Mouse (Mus musculus) CH12.LX (cell line): ENCODE data around the gene Tubb1. TPM values are rescaled to one million over a fixed set of nuclear protein-coding genes. Genes with fewer than 3 reads are reported as not detected.
A peak's percentile ranks its signal among the peaks of the same experiment; 100 is the strongest.

ENCODE experiments used
- DNase-seq: peaks from one replicate; pipeline ENCODE4 v3.0.0-alpha.2; 2013; ENCODE audit errors: extremely low read depth
- H3K27ac ChIP-seq: 2 replicates; pipeline ENCODE4 v1.5.1; 2012; ENCODE audit warnings: low read depth, mild to moderate bottlenecking, control low read depth, moderate library complexity; ENCODE audit not compliant: insufficient read depth
- H3K27me3 ChIP-seq: replicated peaks from 2 replicates; pipeline ENCODE3; 2012; ENCODE audit warnings: inconsistent platforms
- H3K36me3 ChIP-seq, 2 experiments: replicated peaks in 1 of 2; 2 replicates each; pipeline versions ENCODE3 to v1.6.1; 2012; ENCODE audit warnings: inconsistent platforms in 1 of 2, low read length in 1 of 2, mild to moderate bottlenecking in 1 of 2, mixed read lengths in 1 of 2, moderate library complexity in 1 of 2; ENCODE audit not compliant: control insufficient read depth in 1 of 2, insufficient read depth in 1 of 2
- H3K4me1 ChIP-seq, 2 experiments: 2 replicates each; pipeline ENCODE4 v1.6.1; 2012; ENCODE audit warnings: inconsistent platforms in 1 of 2, moderate library complexity in 1 of 2; ENCODE audit not compliant: insufficient read depth in 2 of 2, control insufficient read depth in 1 of 2
- H3K4me2 ChIP-seq: 2 replicates; pipeline ENCODE4 v1.6.1; 2012; ENCODE audit warnings: low read depth, mild to moderate bottlenecking, control low read depth; ENCODE audit not compliant: poor library complexity, insufficient read depth, severe bottlenecking
- H3K4me3 ChIP-seq, 3 experiments: fragments of 150-350 bp in 1 of 3; sonication (generic) in 1 of 3; replicated peaks in 1 of 3; 2 replicates each; pipeline versions ENCODE3 to v1.5.1; 2011 to 2012; ENCODE audit warnings: low read depth in 2 of 3, low read length in 2 of 3, mild to moderate bottlenecking in 2 of 3, moderate library complexity in 2 of 3, control low read depth in 1 of 3, improper control_type of control experiment in 1 of 3, inconsistent platforms in 1 of 3, mixed read lengths in 1 of 3; ENCODE audit not compliant: poor library complexity in 1 of 3
- H3K79me2 ChIP-seq: replicated peaks from 2 replicates; pipeline ENCODE4 v1.6.1; 2012; ENCODE audit warnings: mild to moderate bottlenecking, moderate library complexity; ENCODE audit not compliant: control insufficient read depth, poor library complexity, insufficient read depth, severe bottlenecking; ENCODE audit errors: extremely low read depth
- H3K9ac ChIP-seq: 2 replicates; pipeline ENCODE4 v1.6.1; 2012; ENCODE audit warnings: low read depth, mild to moderate bottlenecking, control low read depth, moderate library complexity; ENCODE audit not compliant: insufficient read depth
- H3K9me3 ChIP-seq: replicated peaks from 2 replicates; pipeline ENCODE3; 2012; ENCODE audit warnings: low read length, inconsistent platforms, mixed read lengths
- CHD2 ChIP-seq: IDR thresholded peaks from 2 replicates; pipeline ENCODE4 v1.6.1; 2011; ENCODE audit warnings: low read length, improper control_type of control experiment
- E2F4 ChIP-seq: IDR thresholded peaks from 2 replicates; pipeline ENCODE4 v1.6.1; 2011; ENCODE audit warnings: low read depth, low read length, improper control_type of control experiment; ENCODE audit not compliant: insufficient replicate concordance
- ELF1 ChIP-seq: IDR thresholded peaks from 2 replicates; pipeline ENCODE4 v1.6.1; 2014; ENCODE audit warnings: low read depth, mild to moderate bottlenecking, inconsistent platforms, low read length, improper control_type of control experiment
- GABPA ChIP-seq: IDR thresholded peaks from 2 replicates; pipeline ENCODE4 v1.6.1; 2012; ENCODE audit warnings: low read depth, low read length, improper control_type of control experiment, inconsistent platforms; ENCODE audit not compliant: insufficient replicate concordance
- HCFC1 ChIP-seq: IDR thresholded peaks from 2 replicates; pipeline ENCODE4 v1.6.1; 2012; ENCODE audit warnings: low read depth, mild to moderate bottlenecking, inconsistent platforms, low read length, improper control_type of control experiment
- JUN ChIP-seq: IDR thresholded peaks from 2 replicates; pipeline ENCODE4 v1.6.1; 2011; ENCODE audit warnings: low read depth, mild to moderate bottlenecking, low read length, improper control_type of control experiment, moderate library complexity; ENCODE audit not compliant: insufficient read depth
- KAT2A ChIP-seq: IDR thresholded peaks from 2 replicates; pipeline ENCODE4 v1.6.1; 2012; ENCODE audit warnings: low read length, improper control_type of control experiment, inconsistent platforms; ENCODE audit not compliant: insufficient replicate concordance
- MAX ChIP-seq: IDR thresholded peaks from 2 replicates; pipeline ENCODE4 v1.6.1; 2011; ENCODE audit warnings: low read length, improper control_type of control experiment
- MXI1 ChIP-seq: IDR thresholded peaks from 2 replicates; pipeline ENCODE4 v1.6.1; 2011; ENCODE audit warnings: mild to moderate bottlenecking, low read depth, low read length, improper control_type of control experiment
- MYC ChIP-seq: IDR thresholded peaks from 2 replicates; pipeline ENCODE4 v1.6.1; 2011; ENCODE audit warnings: low read depth, mild to moderate bottlenecking, improper control_type of control experiment, low read length
- NELFE ChIP-seq: IDR thresholded peaks from 2 replicates; pipeline ENCODE4 v1.6.1; 2011; ENCODE audit warnings: low read depth, low read length, improper control_type of control experiment
- NRF1 ChIP-seq: IDR thresholded peaks from 2 replicates; pipeline ENCODE4 v1.6.1; 2014; ENCODE audit warnings: low read depth, mild to moderate bottlenecking, inconsistent platforms, low read length, improper control_type of control experiment, moderate library complexity
- PAX5 ChIP-seq: IDR thresholded peaks from 2 replicates; pipeline ENCODE4 v1.6.1; 2012; ENCODE audit warnings: low read length, inconsistent platforms, mixed read lengths
- POLR2A ChIP-seq: IDR thresholded peaks from 2 replicates; pipeline ENCODE4 v1.6.1; 2011; ENCODE audit warnings: low read depth, mild to moderate bottlenecking, improper control_type of control experiment, low read length
- POLR2AphosphoS2 ChIP-seq: IDR thresholded peaks from 2 replicates; pipeline ENCODE4 v1.6.1; 2011; ENCODE audit warnings: low read depth, low read length, improper control_type of control experiment
- RCOR1 ChIP-seq: conservative IDR thresholded peaks from 2 replicates; pipeline ENCODE4 v1.6.1; 2012; ENCODE audit warnings: low read depth, mild to moderate bottlenecking, inconsistent platforms, low read length, improper control_type of control experiment
- TCF12 ChIP-seq: IDR thresholded peaks from 2 replicates; pipeline ENCODE4 v1.6.1; 2014; ENCODE audit warnings: low read depth, mild to moderate bottlenecking, inconsistent platforms, low read length, improper control_type of control experiment
- UBTF ChIP-seq: IDR thresholded peaks from 2 replicates; pipeline ENCODE4 v1.6.1; 2012; ENCODE audit warnings: low read depth, mild to moderate bottlenecking, inconsistent platforms, low read length, improper control_type of control experiment, moderate library complexity
- USF1 ChIP-seq: IDR thresholded peaks from 2 replicates; pipeline ENCODE4 v1.6.1; 2014; ENCODE audit warnings: low read depth, mild to moderate bottlenecking, inconsistent platforms, low read length, improper control_type of control experiment
- USF2 ChIP-seq: conservative IDR thresholded peaks from 2 replicates; pipeline ENCODE4 v1.6.1; 2011; ENCODE audit warnings: low read depth, low read length, improper control_type of control experiment
- ZMIZ1 ChIP-seq: IDR thresholded peaks from 2 replicates; pipeline ENCODE4 v1.6.1; 2012; ENCODE audit warnings: low read depth, mild to moderate bottlenecking, inconsistent platforms, low read length, improper control_type of control experiment
- ZNF384 ChIP-seq: IDR thresholded peaks from 2 replicates; pipeline ENCODE4 v1.6.1; 2012; ENCODE audit warnings: low read depth, low read length, improper control_type of control experiment, inconsistent platforms
- dilution Hi-C: fragments of 300-500 bp; cut with MboI; formaldehyde crosslinking; loops from 2 replicates; pipeline ENCODE4 v1.14.3; 2020; ENCODE audit warnings: low sequenced_read_pairs; ENCODE audit not compliant: extremely low pct_unique_long_range_greater_than_20kb, extremely low pct_ligation_motif_present
- in situ Hi-C: fragments of 300-500 bp; cut with MboI; formaldehyde crosslinking; loops from 3 replicates; pipeline ENCODE4 v1.14.3; 2019; ENCODE audit warnings: low sequenced_read_pairs, low pct_ligation_motif_present, low pct_unique_long_range_greater_than_20kb, mixed read lengths
- polyA plus RNA-seq: library from polyadenylated mRNA; unstranded; fragments of >175 nt; gene quantifications from 2 replicates; pipeline ENCODE4 v1.2.1, GENCODE M21; 2012; ENCODE audit warnings: low read depth; ENCODE audit not compliant: insufficient read length
- total RNA-seq, 2 experiments: library from RNA; depleted of rRNA; stranded (reverse); fragments of 300-350 nt in 1 of 2; fragments of >200 nt in 1 of 2; gene quantifications; 2 replicates each; pipeline ENCODE4 v1.2.3; 2012 to 2014

The Tubb1 gene
- total and polyA plus RNA-seq, 3 experiments, result not detected

GRCm38 (mm10) chr2:174463789-174464523 lies 13.5 kb downstream of the Tubb1 start, which contains the start of gene Atp5e:
Gene Atp5e, minus strand, starts transcription at chr2:174464105.
- H3K4me3 ChIP-seq, result peak within 1 kb of the TSS; percentile 82 to 98 (median 94)
- in situ Hi-C loops (no loop called here), dilution Hi-C loops (no loop called here)
- no peaks in the 10 kb centered on the region for H3K27me3 ChIP-seq
- H3K36me3 ChIP-seq, result peaks cover 51 to 77% of the 10 kb centered on the region in 2 experiments
- H3K4me2 ChIP-seq, result peak within 1 kb of the TSS; percentile 45
- TF ChIP-seq USF2, result no peak
- TF ChIP-seq KAT2A, result peak; percentile 87; the same call in 1 of the 2 replicates
- peak; percentile 60; the same call in 1 of the 2 replicates for TF ChIP-seq NELFE
- peak; percentile 36; the same call in 1 of the 2 replicates for TF ChIP-seq TCF12
- TF ChIP-seq ZNF384, result no peak
- TF ChIP-seq POLR2A, result peak; percentile 74
- peak; percentile 41; the same call in 1 of the 2 replicates for TF ChIP-seq GABPA
- no peak for TF ChIP-seq USF1
- TF ChIP-seq ZMIZ1, result peak; percentile 22; the same call in 1 of the 2 replicates
- TF ChIP-seq UBTF, result no peak
- TF ChIP-seq CHD2, result peak; percentile 93
- TF ChIP-seq ELF1, result peak; percentile 90
- TF ChIP-seq RCOR1, result no peak
- no peak for TF ChIP-seq NRF1
- no peak for TF ChIP-seq JUN
- TF ChIP-seq MYC, result peak; percentile 8; the same call in 1 of the 2 replicates
- peak; percentile 94 for TF ChIP-seq HCFC1
- no peak for TF ChIP-seq E2F4
- TF ChIP-seq POLR2AphosphoS2, result no peak; the same call in none of the 2 replicates
- TF ChIP-seq MXI1, result peak; percentile 31; the same call in 1 of the 2 replicates
- TF ChIP-seq MAX, result peak; percentile 47; the same call in 1 of the 2 replicates
- TF ChIP-seq PAX5, result no peak
- H3K4me1 ChIP-seq, result peaks cover 0 to 20% of the 10 kb centered on the region in 2 experiments; a peak in 2 of 4 replicates
- H3K9me3 ChIP-seq, result no peaks in the 10 kb centered on the region
- peak within 1 kb of the TSS; percentile 81 for H3K9ac ChIP-seq
- peak; percentile 91 for DNase-seq
- H3K27ac ChIP-seq, result peak within 1 kb of the TSS; percentile 71
- H3K79me2 ChIP-seq, result peaks cover 21% of the 10 kb centered on the region
